Mouse (Mus musculus): ENCODE results near the gene Rffl. TPM values are rescaled to one million over a fixed set of nuclear protein-coding genes. Genes with fewer than 3 reads are reported as not detected.

Gene Rffl
- polyA plus RNA-seq, 1 experiment from 2014 or later = 6.3 TPM

Other genes with a start within 250 kb of the Rffl start
- 0.33 and 0.52 TPM in 2 replicates for gene Cct6b, start 106.9 kb downstream of the Rffl start, polyA plus RNA-seq (2015; fragmentation: Nextera tagmentation; extraction: Ambion mirVana)
- gene Zfp830, start 106.9 kb downstream of the Rffl start, polyA plus RNA-seq (2015; fragmentation: Nextera tagmentation; extraction: Ambion mirVana) = 29.6 and 31.2 TPM in 2 replicates
- 24.8 and 25.9 TPM in 2 replicates for gene Lig3, start 90.1 kb downstream of the Rffl start, polyA plus RNA-seq (2015; fragmentation: Nextera tagmentation; extraction: Ambion mirVana)
- 11.8 and 12.4 TPM in 2 replicates for gene Rad51d, start 19.4 kb upstream of the Rffl start, polyA plus RNA-seq (2015; fragmentation: Nextera tagmentation; extraction: Ambion mirVana)
- gene Fndc8, start 20.9 kb upstream of the Rffl start, polyA plus RNA-seq (2015; fragmentation: Nextera tagmentation; extraction: Ambion mirVana) = 0.63 and 0.94 TPM in 2 replicates
- gene Nle1, start 37.2 kb upstream of the Rffl start, polyA plus RNA-seq (2015; fragmentation: Nextera tagmentation; extraction: Ambion mirVana) = 29.2 and 31.9 TPM in 2 replicates
- gene Unc45b, start 39.3 kb upstream of the Rffl start, polyA plus RNA-seq (2015; fragmentation: Nextera tagmentation; extraction: Ambion mirVana) = 1.7 and 3.4 TPM in 2 replicates
- gene Slfn5, start 80.1 kb upstream of the Rffl start, polyA plus RNA-seq (2015; fragmentation: Nextera tagmentation; extraction: Ambion mirVana) = 0.98 and 1.0 TPM in 2 replicates
- 2.7 and 2.8 TPM in 2 replicates for gene Slfn9, start 120.6 kb upstream of the Rffl start, polyA plus RNA-seq (2015; fragmentation: Nextera tagmentation; extraction: Ambion mirVana)
- 0.21 and 0.45 TPM in 2 replicates for gene Slfn8, start 149.6 kb upstream of the Rffl start, polyA plus RNA-seq (2015; fragmentation: Nextera tagmentation; extraction: Ambion mirVana)
- 0.98 and 1.4 TPM in 2 replicates for gene Slfn2, start 193.9 kb upstream of the Rffl start, polyA plus RNA-seq (2015; fragmentation: Nextera tagmentation; extraction: Ambion mirVana)
- not detected in 2 replicates for gene Slfn1, start 245.6 kb upstream of the Rffl start, polyA plus RNA-seq (2015; fragmentation: Nextera tagmentation; extraction: Ambion mirVana)